Mouse (Mus musculus) heart, postnatal 0 days (tissue): Measurements from ENCODE around the gene Rasgef1b.

ENCODE experiments used
- CTCF ChIP-seq: IDR thresholded peaks from 2 replicates; pipeline ENCODE4 v1.5.1; 2016; ENCODE audit warnings: antibody characterized with exemption, control low read depth, low read depth
- EP300 ChIP-seq: IDR thresholded peaks from 2 replicates; pipeline ENCODE4 v1.6.1; 2016; ENCODE audit warnings: antibody characterized with exemption, low read depth

DNA sequence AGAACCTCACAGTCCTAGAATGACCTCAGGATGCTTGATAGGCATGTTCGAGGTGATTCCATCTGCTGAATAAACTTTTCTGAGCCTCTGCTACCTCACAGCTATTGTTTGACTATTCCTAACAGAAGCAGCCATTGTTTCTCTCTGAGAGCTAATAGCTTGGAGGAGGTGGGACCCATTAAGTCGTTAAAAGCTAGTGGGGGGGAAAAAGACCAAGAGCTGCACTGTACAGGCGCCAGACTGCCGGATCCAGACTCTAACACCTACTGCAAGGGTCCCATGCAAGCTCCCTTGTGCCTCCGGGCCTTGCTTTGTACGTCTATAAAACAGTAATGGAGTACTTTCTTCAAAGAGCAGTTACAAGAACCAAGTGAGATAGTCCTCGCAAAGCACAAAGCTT, 176.2 kb downstream of the Rasgef1b start:
- TF ChIP-seq EP300, result no peak
- TF ChIP-seq CTCF, result no peak
